Mouse (Mus musculus) cerebellum, postnatal 4 days (tissue): ENCODE measurements around the gene Letm1.

Source experiments
- DNase-seq, 2 experiments: peaks; one replicate each; pipeline ENCODE4 v3.0.0; 2022; ENCODE audit warnings: low spot score in 2 of 2, mixed read lengths in 1 of 2

Gene Letm1

GRCm38 (mm10) chr5:33707163-33707562 lies 75.5 kb downstream of the Letm1 start:
- no peak for DNase-seq

GRCm38 (mm10) chr5:33706350-33706629 lies 76.3 kb downstream of the Letm1 start:
- DNase-seq: no peak

GRCm38 (mm10) chr5:33705612-33706349 lies 76.8 kb downstream of the Letm1 start:
- DNase-seq: no peak

GRCm38 (mm10) chr5:33704945-33705611 lies 77.5 kb downstream of the Letm1 start:
- DNase-seq: peak in 1 of 2 experiments; percentile 42

- no peak for DNase-seq
These were observed 78.6 kb downstream of the Letm1 start for GRCm38 (mm10) chr5:33703999-33704398.

- no peak for DNase-seq
These were observed 80.8 kb downstream of the Letm1 start for GRCm38 (mm10) chr5:33701832-33702231.

GRCm38 (mm10) chr5:33700010-33700409 lies 82.6 kb downstream of the Letm1 start:
- DNase-seq: no peak

GRCm38 (mm10) chr5:33698669-33699068 lies 83.9 kb downstream of the Letm1 start:
- DNase-seq: no peak

- DNase-seq: peak in 1 of 2 experiments; percentile 21
These were observed 84.6 kb downstream of the Letm1 start for GRCm38 (mm10) chr5:33697947-33698512.

GRCm38 (mm10) chr5:33697534-33697933 lies 85.1 kb downstream of the Letm1 start:
- DNase-seq: no peak

- DNase-seq: no peak
These were observed 86.2 kb downstream of the Letm1 start for GRCm38 (mm10) chr5:33696430-33696829.

GRCm38 (mm10) chr5:33695718-33696121 lies 86.9 kb downstream of the Letm1 start:
- no peak for DNase-seq

- peak in 1 of 2 experiments; percentile 31 for DNase-seq
These were observed 87.5 kb downstream of the Letm1 start for GRCm38 (mm10) chr5:33694848-33695717.

- DNase-seq: no peak
These were observed 88.2 kb downstream of the Letm1 start for GRCm38 (mm10) chr5:33694461-33694847.

GRCm38 (mm10) chr5:33692393-33692792 lies 90.2 kb downstream of the Letm1 start:
- no peak for DNase-seq

GRCm38 (mm10) chr5:33689852-33690645 lies 92.6 kb downstream of the Letm1 start:
- no peak for DNase-seq
